Mouse (Mus musculus) MEL (cell line): ENCODE data around the gene Ptpn11. TPM values are rescaled to one million over a fixed set of nuclear protein-coding genes. Genes with fewer than 3 reads are reported as not detected.
A peak's percentile ranks its signal among the peaks of the same experiment; 100 is the strongest.

ENCODE experiments used
- DNase-seq: peaks from one replicate; pipeline ENCODE4 v3.0.0; 2011; ENCODE audit warnings: low read depth, low spot score
- H3K27ac ChIP-seq: 2 replicates; pipeline ENCODE4 v1.5.1; 2012; ENCODE audit warnings: low read depth, mild to moderate bottlenecking, control low read depth, low read length, moderate library complexity; ENCODE audit not compliant: control insufficient read depth
- H3K27me3 ChIP-seq, 2 experiments: fragments of 150-350 bp in 1 of 2; sonication (generic) in 1 of 2; 2 replicates each; pipeline ENCODE4 v1.6.1; 2012; ENCODE audit warnings: low read length in 2 of 2, mild to moderate bottlenecking in 2 of 2, improper control_type of control experiment in 1 of 2, moderate library complexity in 1 of 2; ENCODE audit not compliant: insufficient read depth in 2 of 2, control insufficient read depth in 1 of 2
- H3K36me3 ChIP-seq, 2 experiments: 2 replicates each; pipeline ENCODE4 v1.6.1; 2012 to 2014; ENCODE audit warnings: low read length in 2 of 2, improper control_type of control experiment in 1 of 2, inconsistent platforms in 1 of 2, mild to moderate bottlenecking in 1 of 2; ENCODE audit not compliant: insufficient read depth in 2 of 2, control insufficient read depth in 1 of 2
- H3K4me1 ChIP-seq, 2 experiments: fragments of 150-350 bp in 1 of 2; sonication (generic) in 1 of 2; 2 replicates each; pipeline ENCODE4 v1.6.1; 2012; ENCODE audit warnings: low read length in 2 of 2, improper control_type of control experiment in 1 of 2, mild to moderate bottlenecking in 1 of 2; ENCODE audit not compliant: insufficient read depth in 2 of 2, control insufficient read depth in 1 of 2
- H3K4me3 ChIP-seq, 2 experiments: fragments of 150-350 bp in 1 of 2; sonication (generic) in 1 of 2; 2 replicates each; pipeline ENCODE4 v1.5.1; 2012; ENCODE audit warnings: low read depth in 2 of 2, low read length in 2 of 2, mild to moderate bottlenecking in 2 of 2, moderate library complexity in 2 of 2, control low read depth in 1 of 2, improper control_type of control experiment in 1 of 2; ENCODE audit not compliant: control insufficient read depth in 1 of 2, insufficient read depth in 1 of 2
- H3K79me2 ChIP-seq: 2 replicates; pipeline ENCODE4 v1.6.1; 2012; ENCODE audit warnings: mild to moderate bottlenecking, low read length, moderate library complexity; ENCODE audit not compliant: control insufficient read depth, poor library complexity, insufficient read depth
- H3K9ac ChIP-seq: 2 replicates; pipeline ENCODE4 v1.6.1; 2012; ENCODE audit warnings: low read depth, mild to moderate bottlenecking, control low read depth, low read length, moderate library complexity; ENCODE audit not compliant: control insufficient read depth, poor library complexity, severe bottlenecking
- H3K9me3 ChIP-seq: fragments of 150-350 bp; sonication (generic); replicated peaks from 2 replicates; pipeline ENCODE4 v1.6.1; 2012; ENCODE audit warnings: mild to moderate bottlenecking, low read length, improper control_type of control experiment, moderate library complexity; ENCODE audit not compliant: insufficient read depth
- CHD1 ChIP-seq: IDR thresholded peaks from 2 replicates; pipeline ENCODE4 v1.6.1; 2012; ENCODE audit warnings: low read depth, mild to moderate bottlenecking, inconsistent platforms, low read length, improper control_type of control experiment
- CTCF ChIP-seq, 3 experiments: IDR thresholded peaks in 2 of 3; conservative IDR thresholded peaks in 1 of 3; 2 replicates each; pipeline ENCODE4 v1.5.1; 2011 to 2012; ENCODE audit warnings: low read length in 3 of 3, low read depth in 2 of 3, mild to moderate bottlenecking in 2 of 3, improper control_type of control experiment in 1 of 3, inconsistent platforms in 1 of 3, mixed read lengths in 1 of 3, moderate library complexity in 1 of 3; ENCODE audit not compliant: control insufficient read depth in 1 of 3, insufficient read depth in 1 of 3, poor library complexity in 1 of 3, severe bottlenecking in 1 of 3
- E2F4 ChIP-seq: IDR thresholded peaks from 2 replicates; pipeline ENCODE4 v1.6.1; 2011; ENCODE audit warnings: low read depth, low read length, improper control_type of control experiment, borderline replicate concordance
- ELF1 ChIP-seq: IDR thresholded peaks from 2 replicates; pipeline ENCODE4 v1.6.1; 2014; ENCODE audit warnings: low read depth, mild to moderate bottlenecking, inconsistent platforms, low read length, improper control_type of control experiment, moderate library complexity
- ETS1 ChIP-seq: IDR thresholded peaks from 2 replicates; pipeline ENCODE4 v1.6.1; 2012; ENCODE audit warnings: low read depth, mild to moderate bottlenecking, inconsistent platforms, low read length, improper control_type of control experiment, moderate library complexity
- GABPA ChIP-seq: IDR thresholded peaks from 2 replicates; pipeline ENCODE4 v1.6.1; 2012; ENCODE audit warnings: low read depth, mild to moderate bottlenecking, inconsistent platforms, low read length, improper control_type of control experiment, moderate library complexity
- GATA1 ChIP-seq: IDR thresholded peaks from 2 replicates; pipeline ENCODE4 v1.6.1; 2011; ENCODE audit warnings: low read depth, low read length, improper control_type of control experiment
- HCFC1 ChIP-seq: IDR thresholded peaks from 2 replicates; pipeline ENCODE4 v1.6.1; 2012; ENCODE audit warnings: low read depth, mild to moderate bottlenecking, inconsistent platforms, low read length, improper control_type of control experiment, moderate library complexity
- JUND ChIP-seq: IDR thresholded peaks from 2 replicates; pipeline ENCODE4 v1.6.1; 2011; ENCODE audit warnings: low read depth, mild to moderate bottlenecking, improper control_type of control experiment, low read length
- KAT2A ChIP-seq: conservative IDR thresholded peaks from 2 replicates; pipeline ENCODE4 v1.6.1; 2012; ENCODE audit warnings: low read depth, low read length, improper control_type of control experiment, inconsistent platforms
- MAFK ChIP-seq: IDR thresholded peaks from 2 replicates; pipeline ENCODE4 v1.6.1; 2011; ENCODE audit warnings: low read depth, mild to moderate bottlenecking, low read length, improper control_type of control experiment, borderline replicate concordance
- MAX ChIP-seq: IDR thresholded peaks from 2 replicates; pipeline ENCODE4 v1.6.1; 2011; ENCODE audit warnings: low read length, improper control_type of control experiment
- MAZ ChIP-seq: IDR thresholded peaks from 2 replicates; pipeline ENCODE4 v1.6.1; 2012; ENCODE audit warnings: low read depth, mild to moderate bottlenecking, inconsistent platforms, low read length, improper control_type of control experiment
- MEF2A ChIP-seq: IDR thresholded peaks from 2 replicates; pipeline ENCODE4 v1.6.1; 2014; ENCODE audit warnings: low read depth, mild to moderate bottlenecking, inconsistent platforms, low read length, improper control_type of control experiment; ENCODE audit not compliant: poor library complexity, insufficient replicate concordance, severe bottlenecking; ENCODE audit errors: extremely low read depth
- MXI1 ChIP-seq: IDR thresholded peaks from 2 replicates; pipeline ENCODE4 v1.6.1; 2011; ENCODE audit warnings: mild to moderate bottlenecking, low read depth, low read length, improper control_type of control experiment
- MYB ChIP-seq: IDR thresholded peaks from 2 replicates; pipeline ENCODE4 v1.6.1; 2011; ENCODE audit warnings: mild to moderate bottlenecking, low read depth, low read length, improper control_type of control experiment
- MYC ChIP-seq: IDR thresholded peaks from 2 replicates; pipeline ENCODE4 v1.6.1; 2011; ENCODE audit warnings: low read depth, mild to moderate bottlenecking, low read length, improper control_type of control experiment, moderate library complexity
- NELFE ChIP-seq: IDR thresholded peaks from 2 replicates; pipeline ENCODE4 v1.6.1; 2011; ENCODE audit warnings: low read depth, low read length, improper control_type of control experiment
- NRF1 ChIP-seq: IDR thresholded peaks from 2 replicates; pipeline ENCODE4 v1.6.1; 2014; ENCODE audit warnings: low read depth, mild to moderate bottlenecking, inconsistent platforms, low read length, improper control_type of control experiment, moderate library complexity; ENCODE audit not compliant: poor library complexity, insufficient read depth, severe bottlenecking
- POLR2A ChIP-seq, 2 experiments: IDR thresholded peaks; 2 replicates each; pipeline ENCODE4 v1.6.1; 2011 to 2012; ENCODE audit warnings: low read length in 2 of 2, mild to moderate bottlenecking in 2 of 2, control low read depth in 1 of 2, improper control_type of control experiment in 1 of 2, low read depth in 1 of 2, moderate library complexity in 1 of 2; ENCODE audit not compliant: control insufficient read depth in 1 of 2, insufficient read depth in 1 of 2, poor library complexity in 1 of 2
- POLR2AphosphoS5 ChIP-seq: IDR thresholded peaks from 2 replicates; pipeline ENCODE4 v1.6.1; 2012; ENCODE audit warnings: low read depth, borderline replicate concordance, mild to moderate bottlenecking, inconsistent platforms, low read length, moderate library complexity, mixed read lengths
- RAD21 ChIP-seq: IDR thresholded peaks from 2 replicates; pipeline ENCODE4 v1.6.1; 2011; ENCODE audit warnings: mild to moderate bottlenecking, low read depth, low read length, improper control_type of control experiment
- RCOR1 ChIP-seq: IDR thresholded peaks from 2 replicates; pipeline ENCODE4 v1.6.1; 2012; ENCODE audit warnings: low read depth, mild to moderate bottlenecking, inconsistent platforms, low read length, improper control_type of control experiment
- SIN3A ChIP-seq: IDR thresholded peaks from 2 replicates; pipeline ENCODE4 v1.6.1; 2012; ENCODE audit warnings: low read length, improper control_type of control experiment, inconsistent platforms
- TCF12 ChIP-seq: IDR thresholded peaks from 2 replicates; pipeline ENCODE4 v1.6.1; 2014; ENCODE audit warnings: low read depth, mild to moderate bottlenecking, inconsistent platforms, low read length, improper control_type of control experiment, moderate library complexity
- USF1 ChIP-seq: IDR thresholded peaks from 2 replicates; pipeline ENCODE4 v1.6.1; 2014; ENCODE audit warnings: low read depth, mild to moderate bottlenecking, inconsistent platforms, low read length, improper control_type of control experiment, moderate library complexity
- USF2 ChIP-seq, 2 experiments: IDR thresholded peaks; 2 replicates each; pipeline ENCODE4 v1.6.1; 2011 to 2012; ENCODE audit warnings: improper control_type of control experiment in 2 of 2, low read length in 2 of 2, borderline replicate concordance in 1 of 2, inconsistent platforms in 1 of 2, low read depth in 1 of 2, mild to moderate bottlenecking in 1 of 2; ENCODE audit not compliant: insufficient read depth in 1 of 2
- ZC3H11A ChIP-seq: IDR thresholded peaks from 2 replicates; pipeline ENCODE4 v1.6.1; 2012; ENCODE audit warnings: low read depth, mild to moderate bottlenecking, inconsistent platforms, low read length, improper control_type of control experiment
- ZMIZ1 ChIP-seq: IDR thresholded peaks from 2 replicates; pipeline ENCODE4 v1.6.1; 2012; ENCODE audit warnings: low read depth, mild to moderate bottlenecking, inconsistent platforms, low read length, improper control_type of control experiment, moderate library complexity
- ZNF384 ChIP-seq: IDR thresholded peaks from 2 replicates; pipeline ENCODE4 v1.6.1; 2012; ENCODE audit warnings: low read depth, mild to moderate bottlenecking, inconsistent platforms, low read length, improper control_type of control experiment
- polyA plus RNA-seq, 2 experiments: library from polyadenylated mRNA; stranded (reverse) in 1 of 2; unstranded in 1 of 2; fragments of >175 nt in 1 of 2; fragments of >200 nt in 1 of 2; gene quantifications; 2 replicates each; pipeline versions ENCODE4 v1.2.1 to v1.2.4; 2012; ENCODE audit warnings: low replicate concordance in 2 of 2, low read depth in 1 of 2; ENCODE audit not compliant: insufficient read length in 2 of 2, insufficient read depth in 1 of 2, missing spikeins in 1 of 2
- total RNA-seq: library from RNA; depleted of rRNA; stranded (reverse); fragments of 300-350 nt; gene quantifications from 2 replicates; pipeline ENCODE4 v1.2.3, GENCODE M21; 2012

Ptpn11 gene
- total and polyA plus RNA-seq, 3 experiments, result 43.6 to 55.0 (median 46.5) TPM

DNA sequence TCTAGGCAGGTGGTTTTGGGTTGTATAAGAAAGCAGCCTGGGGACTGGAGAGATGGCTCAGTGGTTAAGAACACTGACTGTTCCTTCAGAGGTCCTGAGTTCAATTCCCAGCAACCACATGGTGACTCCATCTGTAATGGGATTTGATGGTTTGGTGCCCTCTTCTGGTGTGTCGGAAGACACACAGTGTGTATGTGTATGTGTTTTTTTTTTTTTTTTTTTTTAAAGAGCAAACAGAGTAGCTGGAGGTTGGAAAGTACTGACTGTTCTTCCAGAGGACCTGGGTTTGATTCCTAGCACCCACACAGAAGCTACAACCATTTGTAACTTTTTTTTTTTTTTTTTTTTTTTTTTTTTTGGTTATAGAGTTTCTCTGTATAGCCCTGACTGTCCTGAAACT lies 41.6 kb upstream of the Ptpn11 start:
- H3K4me3 ChIP-seq, result no peak overlapping the region
- H3K4me1 ChIP-seq, result peaks cover 25 to 44% of the 10 kb centered on the region in 2 experiments
- TF ChIP-seq NELFE (no peak), MXI1 (no peak), CTCF (IDR thresholded peaks at IDR 0.05 in 2 of 3, conservative IDR thresholded peaks at IDR 0.05 in 1 of 3; ENCODE audit: control insufficient read depth in 1 of 3, insufficient read depth in 1 of 3, low read depth in 2 of 3, low read length in 3 of 3, poor library complexity in 1 of 3, severe bottlenecking in 1 of 3) (peak in 2 of 3 experiments; percentile 17 to 19; a peak in 2 of 6 replicates), ZNF384 (peak; percentile 74), KAT2A (no peak)
- TF ChIP-seq, all 39 proteins: peak for 2
- Histone ChIP-seq H3K27ac (no peak overlapping the region), H3K9ac (no peak overlapping the region), H3K36me3 (peaks cover 0 to 45% of the 10 kb centered on the region in 2 experiments; a peak in 2 of 4 replicates), H3K9me3 (no peaks in the 10 kb centered on the region), H3K79me2 (peaks cover 42% of the 10 kb centered on the region), H3K27me3 (no peaks in the 10 kb centered on the region)
- no peak for DNase-seq

DNA sequence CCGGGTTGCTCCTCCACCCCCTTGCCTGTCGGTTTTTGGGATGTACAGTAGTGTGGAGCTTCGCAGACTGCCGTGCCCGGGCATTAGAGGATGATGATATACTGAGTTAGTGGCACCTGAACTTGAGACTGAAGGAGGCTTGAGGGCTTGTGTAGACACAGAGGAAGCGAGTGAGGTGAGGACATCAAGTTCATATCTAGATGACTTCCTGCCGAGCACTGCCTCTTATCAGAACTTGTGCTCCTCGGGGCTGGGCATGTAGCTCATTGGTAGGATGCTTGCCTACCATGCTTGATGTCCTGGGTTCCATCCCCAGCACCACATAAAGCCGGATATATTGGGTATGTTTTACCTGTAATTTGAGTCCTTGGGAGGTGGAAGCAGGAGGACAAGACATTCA lies 39.6 kb upstream of the Ptpn11 start:
- Histone ChIP-seq H3K27me3 (no peaks in the 10 kb centered on the region), H3K9ac (no peak overlapping the region), H3K4me3 (no peak overlapping the region), H3K4me1 (peaks cover 20 to 42% of the 10 kb centered on the region in 2 experiments), H3K79me2 (peaks cover 43% of the 10 kb centered on the region), H3K36me3 (peaks cover 0 to 44% of the 10 kb centered on the region in 2 experiments; a peak in 2 of 4 replicates), H3K27ac (peak overlapping the region; percentile 3; the same call in 1 of the 2 replicates), H3K9me3 (no peaks in the 10 kb centered on the region)
- DNase-seq, result peak; percentile 66
- TF ChIP-seq NELFE, result no peak
- TF ChIP-seq JUND, result no peak
- peak; percentile 59; the same call in 1 of the 2 replicates for TF ChIP-seq ETS1
- no peak for TF ChIP-seq USF1
- TF ChIP-seq MAFK, result no peak
- no peak for TF ChIP-seq HCFC1
- no peak for TF ChIP-seq E2F4
- TF ChIP-seq GATA1, result peak; percentile 75
- no peak for TF ChIP-seq ELF1
- no peak for TF ChIP-seq NRF1
- TF ChIP-seq SIN3A, result peak; percentile 39; the same call in 1 of the 2 replicates
- TF ChIP-seq MAZ, result no peak
- peak; percentile 57; the same call in 1 of the 2 replicates for TF ChIP-seq MXI1
- 0 out of 2 replicates have a peak, but pooled peaks have one; percentile 30 for TF ChIP-seq MAX
- TF ChIP-seq USF2 (IDR thresholded peaks at IDR 0.05; ENCODE audit: borderline replicate concordance in 1 of 2, insufficient read depth in 1 of 2, low read depth in 1 of 2, low read length in 2 of 2), result no peak
- TF ChIP-seq GABPA, result no peak
- no peak for TF ChIP-seq MYB
- no peak for TF ChIP-seq CTCF (IDR thresholded peaks at IDR 0.05 in 2 of 3, conservative IDR thresholded peaks at IDR 0.05 in 1 of 3; ENCODE audit: control insufficient read depth in 1 of 3, insufficient read depth in 1 of 3, low read depth in 2 of 3, low read length in 3 of 3, poor library complexity in 1 of 3, severe bottlenecking in 1 of 3)
- no peak for TF ChIP-seq CHD1
- TF ChIP-seq POLR2AphosphoS5, result no peak
- peak; percentile 65 for TF ChIP-seq RCOR1
- TF ChIP-seq MEF2A, result no peak
- no peak for TF ChIP-seq ZMIZ1
- TF ChIP-seq TCF12, result 0 out of 2 replicates have a peak, but pooled peaks have one; percentile 29
- TF ChIP-seq KAT2A, result no peak
- TF ChIP-seq RAD21, result no peak
- no peak for TF ChIP-seq ZC3H11A
- TF ChIP-seq MYC, result no peak
- TF ChIP-seq POLR2A (IDR thresholded peaks at IDR 0.05; ENCODE audit: control insufficient read depth in 1 of 2, insufficient read depth in 1 of 2, low read depth in 1 of 2, low read length in 2 of 2, poor library complexity in 1 of 2), result no peak
- TF ChIP-seq ZNF384, result no peak
